Mouse (Mus musculus) lung, adult 2 months (tissue): ENCODE measurements around the gene Hexim1.

Experiments
- CTCF ChIP-seq: fragments of 200-500 bp; IDR thresholded peaks from 2 replicates; pipeline ENCODE4 v1.5.1; 2011; ENCODE audit warnings: mild to moderate bottlenecking, low read length, control low read depth; ENCODE audit not compliant: insufficient read depth
- POLR2A ChIP-seq: fragments of 200-500 bp; IDR thresholded peaks from 2 replicates; pipeline ENCODE4 v1.6.1; 2011; ENCODE audit warnings: low read depth, mild to moderate bottlenecking, control low read depth, low read length, borderline replicate concordance; ENCODE audit errors: extremely low read depth

GRCm38 (mm10) chr11:103115163-103116007 lies 646 bp upstream of the Hexim1 start:
- no peak for TF ChIP-seq CTCF
- peak; percentile 92; the same call in 1 of the 2 replicates for TF ChIP-seq POLR2A
